25 mouse cellular contexts compared by ENCODE assay signal in the genomic region with DNA sequence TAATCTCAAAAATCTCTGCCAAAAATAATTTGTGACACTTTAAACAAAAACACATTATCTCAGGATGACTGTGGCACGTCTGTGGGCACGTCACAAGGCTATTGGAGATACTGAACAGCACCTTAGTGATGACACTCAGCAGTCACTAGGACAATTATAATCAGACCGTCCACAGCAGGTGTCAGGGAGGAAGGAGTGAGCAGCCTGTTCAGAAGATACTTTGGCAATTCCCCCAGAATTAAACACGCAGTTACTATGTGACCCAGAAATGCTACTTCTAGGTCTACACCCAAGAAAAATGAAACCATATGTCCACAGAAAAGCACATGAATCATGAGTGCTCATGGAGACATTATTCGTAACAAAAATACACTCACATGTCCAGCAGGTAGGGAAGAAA. TPM values are rescaled to one million over a fixed set of nuclear protein-coding genes. Genes with fewer than 3 reads are reported as not detected.
A peak's percentile ranks its signal among the peaks of the same experiment; 100 is the strongest.
DNase-seq lines count a peak whose midpoint lies in the region; ATAC-seq and TF ChIP-seq lines count a peak whose summit lies in the region.
"Had no signal": no experiment of that assay in that cellular context is flagged by ENCODE, and none has a peak within 500 bp of the region (broad histone marks: within the 10 kb centered on the region; RNA-seq: fewer than 3 reads in every experiment).

No protein-coding gene starts in this region.

- no peaks in the 10 kb centered on the region for H3K9me3 ChIP-seq in forebrain, embryonic 14.5 days (replicated peaks; ENCODE audit: control insufficient read depth, low read length)
- H3K9me3 ChIP-seq: forebrain, embryonic 13.5 days; heart, embryonic 13.5 days; hindbrain, embryonic 12.5 days; limb, embryonic 13.5 days had no signal

- H3K27me3 ChIP-seq in forebrain, embryonic 14.5 days (replicated peaks; ENCODE audit: control insufficient read depth, insufficient read depth, low read length) = no peaks in the 10 kb centered on the region
- H3K27me3 ChIP-seq: forebrain, embryonic 13.5 days; heart, embryonic 13.5 days; hindbrain, embryonic 12.5 days; limb, embryonic 13.5 days; Patski had no signal

- no peaks in the 10 kb centered on the region for H3K36me3 ChIP-seq in forebrain, embryonic 14.5 days (ENCODE audit: control insufficient read depth, insufficient read depth, low read length)
- H3K36me3 ChIP-seq: heart, embryonic 13.5 days; hindbrain, embryonic 12.5 days; limb, embryonic 13.5 days had no signal

- H3K4me3 ChIP-seq in gastrocnemius, adult 2 months = no peak overlapping the region
- H3K4me3 ChIP-seq in forebrain, embryonic 14.5 days (ENCODE audit: low read depth, low read length) = no peak overlapping the region
- H3K4me3 ChIP-seq: forebrain, embryonic 13.5 days; heart, adult 2 months; heart, embryonic 13.5 days; hindbrain, embryonic 12.5 days; limb, embryonic 13.5 days; myocyte had no signal

- no peak for TF ChIP-seq CTCF in gastrocnemius, adult 2 months (IDR thresholded peaks at IDR 0.05)

- H3K4me1 ChIP-seq in forebrain, embryonic 14.5 days (ENCODE audit: control insufficient read depth, insufficient read depth, low read length) = peaks cover 10% of the 10 kb centered on the region

- WGBS in forebrain, embryonic 14.5 days = 81% methylated on average over 5 of the region's 5 CpGs

- intact Hi-C loops in gastrocnemius, adult 2 months (cut with DNase I) = no loop called here

- peak overlapping the region; percentile 61 for H3K27ac ChIP-seq in gastrocnemius, adult 2 months
- no peak overlapping the region for H3K27ac ChIP-seq in forebrain, embryonic 14.5 days (ENCODE audit: low read depth, low read length)
- H3K27ac ChIP-seq: forebrain, embryonic 13.5 days; heart, adult 2 months; heart, embryonic 13.5 days; hindbrain, embryonic 12.5 days; limb, embryonic 13.5 days; liver, embryonic 14.5 days had no signal

- no peak for DNase-seq in gastrocnemius, adult 2 months
- DNase-seq in gastrocnemius, postnatal 10 days = no peak
- DNase-seq in cerebellum, adult 11-12 months = peak; percentile 73
- peak; percentile 59 to 67 for DNase-seq in cerebellum, postnatal 10 days
- DNase-seq in forebrain, embryonic 14.5 days (ENCODE audit: low spot score) = no peak
- no peak for DNase-seq in ovary, postnatal 14 days (ENCODE audit: low spot score)
- DNase-seq: adrenal gland, postnatal 36 days; gastrocnemius, postnatal 25 days; heart, adult 2 months; heart, postnatal 14 days; kidney, adult 18-20 months; kidney, postnatal 4 days; layer of hippocampus, adult 9-11 months; lung, embryonic 14.5 days; lung, postnatal 36 days had no signal

- peak; percentile 67 for ATAC-seq in megakaryocyte-erythroid progenitor cell, adult 5-6 weeks (replicated peaks; ENCODE audit: low FRiP score, low TSS enrichment, poor library complexity, severe bottlenecking)
- ATAC-seq in forebrain, embryonic 14.5 days = no peak
- ATAC-seq: forebrain, embryonic 13.5 days; inflammation-experienced regulatory T-cells, adult 6 months; midbrain, embryonic 16.5 days; Patski had no signal

- no peak overlapping the region for H3K4me2 ChIP-seq in forebrain, embryonic 14.5 days (ENCODE audit: low read length)
- H3K4me2 ChIP-seq: forebrain, embryonic 13.5 days; heart, embryonic 13.5 days; hindbrain, embryonic 12.5 days; limb, embryonic 13.5 days; lung, embryonic 14.5 days had no signal

- no peak overlapping the region for H3K9ac ChIP-seq in forebrain, embryonic 14.5 days (ENCODE audit: low read length)
- H3K9ac ChIP-seq: forebrain, embryonic 13.5 days; heart, embryonic 13.5 days; hindbrain, embryonic 12.5 days; limb, embryonic 13.5 days; liver, embryonic 14.5 days; lung, embryonic 14.5 days had no signal

RNA-seq across cellular contexts. Expression of gene Ubqln1, which starts 5.0 kb away (rescaled TPM):
- 10 to 100 TPM; 49.0 to 51.9 TPM for total RNA-seq in gastrocnemius, adult 2 months (2021)
- 10 to 100 TPM; 48.8 to 53.6 TPM for total RNA-seq in gastrocnemius, postnatal 10 days (2021)
- total RNA-seq in megakaryocyte-erythroid progenitor cell, adult 5-6 weeks (2014; fragmentation: Nextera tagmentation) = 72.5 and 79.4 TPM in 2 replicates
- total RNA-seq in megakaryocyte-erythroid progenitor cell, adult 5-6 weeks (2017) = 76.5 and 87.6 TPM in 2 replicates
- 95.9 and 108 TPM in 2 replicates for polyA plus RNA-seq in forebrain, embryonic 14.5 days (2014; fragmentation: Nextera tagmentation; extraction: Ambion mirVana)

RNA-seq across cellular contexts. Expression of gene Idnk, which starts 53.0 kb away (rescaled TPM):
- 10 to 100 TPM in 1 of 2 experiments, 1 to 10 TPM in 1; 8.0 to 10.8 TPM for total RNA-seq in gastrocnemius, adult 2 months (2021)
- total RNA-seq in gastrocnemius, postnatal 10 days (2021) = 1 to 10 TPM; 9.6 to 9.7 TPM
- 28.7 and 32.6 TPM in 2 replicates for total RNA-seq in megakaryocyte-erythroid progenitor cell, adult 5-6 weeks (2014; fragmentation: Nextera tagmentation)
- 29.1 and 43.7 TPM in 2 replicates for total RNA-seq in megakaryocyte-erythroid progenitor cell, adult 5-6 weeks (2017)
- 58.6 and 72.4 TPM in 2 replicates for polyA plus RNA-seq in forebrain, embryonic 14.5 days (2014; fragmentation: Nextera tagmentation; extraction: Ambion mirVana)

Comparison
In these comparisons a context has a peak if more than half of its experiments do, and no peak if none do; other contexts are left out.
1. DNase-seq: peak in cerebellum, adult 11-12 months (single experiment) and cerebellum, postnatal 10 days (2 of 2); none in gastrocnemius, adult 2 months (single experiment), gastrocnemius, postnatal 10 days (single experiment), forebrain, embryonic 14.5 days (single experiment) and ovary, postnatal 14 days (single experiment).